Mouse (Mus musculus) thymus, adult 2 months (tissue): ENCODE measurements around the gene Prex1.

Experiments used
- CTCF ChIP-seq: fragments of 200-500 bp; IDR thresholded peaks from 2 replicates; pipeline ENCODE4 v1.5.1; 2012; ENCODE audit warnings: mild to moderate bottlenecking, control low read depth, low read length, moderate library complexity, borderline replicate concordance; ENCODE audit not compliant: control insufficient read depth, poor library complexity, insufficient read depth; ENCODE audit errors: extremely low read depth
- POLR2A ChIP-seq: fragments of 200-500 bp; IDR thresholded peaks from 2 replicates; pipeline ENCODE4 v1.6.1; 2012; ENCODE audit warnings: mild to moderate bottlenecking, low read length, control low read depth, moderate library complexity; ENCODE audit not compliant: control insufficient read depth, poor library complexity, insufficient read depth; ENCODE audit errors: extremely low read depth

- no peak for TF ChIP-seq CTCF
- TF ChIP-seq POLR2A: no peak
These were observed 37.1 kb downstream of the Prex1 start for GRCm38 (mm10) chr2:166676498-166676897.
